Mouse (Mus musculus) brain, embryonic 14.5 days (tissue): ENCODE data around the gene Asnsd1.
"Not testable (repeated sequence)": the region's sequence is repeated elsewhere in the genome, so short reads cannot be mapped to it uniquely, and the experiment has no call there.

ENCODE experiments used
- CTCF ChIP-seq: fragments of 200-500 bp; IDR thresholded peaks from 2 replicates; pipeline ENCODE4 v1.5.1; 2012; ENCODE audit warnings: inconsistent platforms, mild to moderate bottlenecking, moderate library complexity, borderline replicate concordance; ENCODE audit not compliant: insufficient read depth, insufficient read length; ENCODE audit errors: extremely low read depth
- POLR2A ChIP-seq: fragments of 200-500 bp; IDR thresholded peaks from 2 replicates; pipeline ENCODE4 v1.6.1; 2012; ENCODE audit warnings: mild to moderate bottlenecking, inconsistent platforms, borderline replicate concordance; ENCODE audit not compliant: poor library complexity, insufficient read depth, insufficient read length, severe bottlenecking; ENCODE audit errors: extremely low read depth

DNA sequence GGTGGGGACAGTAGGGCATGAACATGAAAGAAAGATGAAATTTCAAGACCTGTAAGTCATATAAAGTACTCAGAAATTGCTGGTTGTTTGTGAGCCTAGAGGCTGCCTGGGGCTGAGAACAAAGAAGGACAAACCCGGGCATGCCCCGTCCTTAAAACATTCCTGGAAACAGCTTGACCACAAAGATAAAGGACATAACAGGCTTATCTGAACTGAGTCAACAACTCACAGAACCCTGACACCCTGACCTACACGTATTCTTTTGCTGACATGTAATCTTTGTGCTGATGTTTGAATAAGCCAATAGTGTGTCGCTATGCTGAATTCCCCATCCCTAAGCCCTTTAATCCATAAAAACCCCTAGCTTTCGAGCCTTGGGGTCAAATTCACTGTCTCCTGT is 19.0 kb downstream of the Asnsd1 start:
- TF ChIP-seq CTCF, POLR2A: not testable (repeated sequence)
